Comparison of ENCODE assay signal across 8 mouse cellular contexts in genomic region chr2:129800904-129801230, GRCm38 (mm10). TPM values are rescaled to one million over a fixed set of nuclear protein-coding genes. Genes with fewer than 3 reads are reported as not detected.
A peak's percentile ranks its signal among the peaks of the same experiment; 100 is the strongest.
DNase-seq lines count a peak whose midpoint lies in the region; ATAC-seq and TF ChIP-seq lines count a peak whose summit lies in the region.

No protein-coding gene starts in this region.

- TF ChIP-seq CTCF in embryonic fibroblast, embryonic 13.5 days (IDR thresholded peaks at IDR 0.05; ENCODE audit: borderline replicate concordance, insufficient read depth, low read length) = no peak
- TF ChIP-seq CTCF in intestine, postnatal 0 days (IDR thresholded peaks at IDR 0.05; ENCODE audit: low read depth) = no peak

- H3K9me3 ChIP-seq in lung, embryonic 16.5 days (ENCODE audit: control insufficient read depth, low read length) = no peaks in the 10 kb centered on the region
- no peaks in the 10 kb centered on the region for H3K9me3 ChIP-seq in intestine, postnatal 0 days (ENCODE audit: control insufficient read depth)
- H3K9me3 ChIP-seq in neural tube, embryonic 15.5 days (replicated peaks) = no peaks in the 10 kb centered on the region

- peak overlapping the region; percentile 89 for H3K4me2 ChIP-seq in lung, embryonic 16.5 days (ENCODE audit: low read depth, low read length)
- H3K4me2 ChIP-seq in intestine, postnatal 0 days (replicated peaks; ENCODE audit: low read depth) = peak overlapping the region; percentile 84
- peak overlapping the region; percentile 90 for H3K4me2 ChIP-seq in neural tube, embryonic 15.5 days

- H3K36me3 ChIP-seq in lung, embryonic 16.5 days (ENCODE audit: control insufficient read depth, insufficient read depth, low read length) = peaks cover 10% of the 10 kb centered on the region
- H3K36me3 ChIP-seq in intestine, postnatal 0 days (ENCODE audit: control insufficient read depth, insufficient read depth) = peaks cover under 1% of the 10 kb centered on the region; the same call in 1 of the 2 replicates
- H3K36me3 ChIP-seq in neural tube, embryonic 15.5 days = peaks cover 7% of the 10 kb centered on the region; the same call in 1 of the 2 replicates

- H3K4me1 ChIP-seq in lung, embryonic 16.5 days (replicated peaks; ENCODE audit: control insufficient read depth, insufficient read depth, low read length) = peaks cover 24% of the 10 kb centered on the region
- H3K4me1 ChIP-seq in embryonic fibroblast, embryonic 13.5 days (ENCODE audit: control insufficient read depth, insufficient read depth, low read length) = no peaks in the 10 kb centered on the region; the same call in 1 of the 2 replicates
- peaks cover 5% of the 10 kb centered on the region; the same call in 1 of the 2 replicates for H3K4me1 ChIP-seq in intestine, postnatal 0 days (replicated peaks; ENCODE audit: control insufficient read depth, insufficient read depth, low read length)
- peaks cover 38% of the 10 kb centered on the region for H3K4me1 ChIP-seq in neural tube, embryonic 15.5 days

- peak overlapping the region; percentile 61 for H3K4me3 ChIP-seq in lung, embryonic 16.5 days (ENCODE audit: low read length)
- peak overlapping the region; percentile 87 for H3K4me3 ChIP-seq in embryonic fibroblast, embryonic 13.5 days (ENCODE audit: insufficient read depth, low read length)
- peak overlapping the region; percentile 96 for H3K4me3 ChIP-seq in intestine, postnatal 0 days (ENCODE audit: low read depth, low read length)
- peak overlapping the region; percentile 73 for H3K4me3 ChIP-seq in neural tube, embryonic 15.5 days (replicated peaks)

- TF ChIP-seq POLR2A in embryonic fibroblast, embryonic 13.5 days (IDR thresholded peaks at IDR 0.05; ENCODE audit: low read depth, low read length) = no peak

- H3K9ac ChIP-seq in lung, embryonic 16.5 days (ENCODE audit: low read length) = peak overlapping the region; percentile 77
- peak overlapping the region; percentile 88 for H3K9ac ChIP-seq in intestine, postnatal 0 days (ENCODE audit: low read depth, low read length)
- H3K9ac ChIP-seq in neural tube, embryonic 15.5 days (replicated peaks) = peak overlapping the region; percentile 91

- peak overlapping the region; percentile 99 for H3K27ac ChIP-seq in lung, embryonic 16.5 days (ENCODE audit: low read length)
- H3K27ac ChIP-seq in embryonic fibroblast, embryonic 13.5 days (ENCODE audit: insufficient read depth, low read length) = peak overlapping the region; percentile 98
- H3K27ac ChIP-seq in intestine, postnatal 0 days (ENCODE audit: low read depth, low read length) = peak overlapping the region; percentile 97
- peak overlapping the region; percentile 98 for H3K27ac ChIP-seq in neural tube, embryonic 15.5 days (replicated peaks)

- no peaks in the 10 kb centered on the region for H3K27me3 ChIP-seq in lung, embryonic 16.5 days (ENCODE audit: control insufficient read depth, insufficient read depth, low read depth, low read length)
- H3K27me3 ChIP-seq in intestine, postnatal 0 days (replicated peaks; ENCODE audit: control insufficient read depth, insufficient read depth, low read length) = no peaks in the 10 kb centered on the region
- H3K27me3 ChIP-seq in neural tube, embryonic 15.5 days (replicated peaks) = no peaks in the 10 kb centered on the region

- DNase-seq in lung, postnatal 14 days = no peak
- no peak for DNase-seq in Muller cell, postnatal 12 days (ENCODE audit: inconsistent ontology term)
- DNase-seq in kidney, postnatal 4 days = no peak

- under 1% methylated on average over 31 of the region's 32 CpGs for WGBS in lung, embryonic 16.5 days
- 0% methylated on average over 32 of the region's 32 CpGs for WGBS in intestine, postnatal 0 days
- WGBS in neural tube, embryonic 15.5 days = under 1% methylated on average over 32 of the region's 32 CpGs

- peak; percentile 36 for ATAC-seq in lung, embryonic 16.5 days (ENCODE audit: low read depth)
- ATAC-seq in intestine, postnatal 0 days = no peak
- ATAC-seq in neural tube, embryonic 15.5 days (ENCODE audit: low FRiP score) = peak; percentile 70
- no peak for ATAC-seq in megakaryocyte-erythroid progenitor cell, adult 5-6 weeks (replicated peaks; ENCODE audit: low FRiP score, low TSS enrichment, poor library complexity, severe bottlenecking)

RNA-seq across cellular contexts. Expression of gene Stk35, which starts 0.6 kb away (rescaled TPM):
- polyA plus RNA-seq in lung, embryonic 16.5 days (2015; fragmentation: Nextera tagmentation; extraction: Ambion mirVana) = 6.9 and 8.0 TPM in 2 replicates
- 17.4 and 18.4 TPM in 2 replicates for polyA plus RNA-seq in embryonic fibroblast, embryonic 13.5 days (2011; ENCODE audit: insufficient read length, low read depth, missing spikeins)
- 5.0 and 5.7 TPM in 2 replicates for polyA plus RNA-seq in intestine, postnatal 0 days (2015; fragmentation: Nextera tagmentation; extraction: Ambion mirVana)
- polyA plus RNA-seq in neural tube, embryonic 15.5 days (2015; fragmentation: Nextera tagmentation; extraction: Ambion mirVana) = 7.3 and 7.6 TPM in 2 replicates
- 16.4 and 19.3 TPM in 2 replicates for total RNA-seq in megakaryocyte-erythroid progenitor cell, adult 5-6 weeks (2014; fragmentation: Nextera tagmentation)
- 7.5 and 8.7 TPM in 2 replicates for total RNA-seq in megakaryocyte-erythroid progenitor cell, adult 5-6 weeks (2017)

Comparison
In these comparisons a context has a peak if more than half of its experiments do, and no peak if none do; other contexts are left out.
1. ATAC-seq: peak in lung, embryonic 16.5 days (single experiment) and neural tube, embryonic 15.5 days (single experiment); none in intestine, postnatal 0 days (single experiment) and megakaryocyte-erythroid progenitor cell, adult 5-6 weeks (single experiment).
2. Peak in every context shown above with its lines, with median percentiles within 50 percentile points of each other: H3K27ac ChIP-seq, H3K4me2 ChIP-seq, H3K4me3 ChIP-seq and H3K9ac ChIP-seq.